Mouse (Mus musculus) C2C12 (cell line): ENCODE measurements at regions not wholly inside any gene's neighbourhood (a gene's known extent, or its start where the extent isn't known, plus 50 kb on each side); places are given as distances from the start of the nearest gene placed in this dataset.

ENCODE experiments used
- H3K27me3 ChIP-seq: one replicate; pipeline ENCODE4 v1.6.1; 2011; ENCODE audit not compliant: control insufficient read depth, insufficient read depth, insufficient read length
- H3K36me3 ChIP-seq: one replicate; pipeline ENCODE4 v1.6.1; 2011; ENCODE audit not compliant: control insufficient read depth, insufficient read depth
- H3K4me3 ChIP-seq: one replicate; pipeline ENCODE4 v1.5.1; 2011; ENCODE audit warnings: mild to moderate bottlenecking, control low read depth; ENCODE audit not compliant: poor library complexity, insufficient read depth, severe bottlenecking
- H3K79me2 ChIP-seq: one replicate; pipeline ENCODE4 v1.6.1; 2011; ENCODE audit not compliant: control insufficient read depth, insufficient read depth
- H3K79me3 ChIP-seq: one replicate; pipeline ENCODE4 v1.6.1; 2011; ENCODE audit warnings: low read depth, control low read depth
- H3ac ChIP-seq: one replicate; pipeline ENCODE3; 2011; ENCODE audit warnings: low read depth; ENCODE audit not compliant: control insufficient read depth, insufficient read length
- CEBPB ChIP-seq: IDR thresholded peaks from one replicate; pipeline ENCODE4 v1.6.1; 2011; ENCODE audit warnings: low read depth, mild to moderate bottlenecking, control low read depth, moderate library complexity
- CTCF ChIP-seq: IDR thresholded peaks from one replicate; pipeline ENCODE4 v1.5.1; 2011; ENCODE audit not compliant: control insufficient read depth, insufficient read depth, insufficient read length
- FOSL1 ChIP-seq: IDR thresholded peaks from one replicate; pipeline ENCODE4 v1.8.0; 2011; ENCODE audit warnings: mild to moderate bottlenecking, low read length; ENCODE audit not compliant: poor library complexity, insufficient read depth, severe bottlenecking
- MAX ChIP-seq: IDR thresholded peaks from one replicate; pipeline ENCODE4 v1.6.1; 2011; ENCODE audit warnings: mild to moderate bottlenecking, control low read depth
- MYOD1 ChIP-seq: IDR thresholded peaks from one replicate; pipeline ENCODE4 v1.6.1; 2011; ENCODE audit warnings: low read depth; ENCODE audit not compliant: control insufficient read depth, insufficient read length
- MYOG ChIP-seq: IDR thresholded peaks from one replicate; pipeline ENCODE4 v1.6.1; 2011; ENCODE audit not compliant: control insufficient read depth, insufficient read length; ENCODE audit errors: extremely low read depth
- USF1 ChIP-seq: IDR thresholded peaks from one replicate; pipeline ENCODE4 v1.6.1; 2011; ENCODE audit warnings: low read depth, mild to moderate bottlenecking, control low read depth, moderate library complexity

- Histone ChIP-seq H3K79me3 (no peaks in the 10 kb centered on the region), H3K27me3 (no peaks in the 10 kb centered on the region), H3K4me3 (no peak overlapping the region), H3K36me3 (no peaks in the 10 kb centered on the region), H3ac (no peak overlapping the region), H3K79me2 (no peaks in the 10 kb centered on the region)
- TF ChIP-seq MYOD1 (no peak), MYOG (no peak), CEBPB (no peak), FOSL1 (no peak), USF1 (no peak), CTCF (no peak), MAX (no peak)
Observed at GRCm38 (mm10) chr8:44812360-44812759, 122.9 kb upstream of the Fat1 start.

DNA sequence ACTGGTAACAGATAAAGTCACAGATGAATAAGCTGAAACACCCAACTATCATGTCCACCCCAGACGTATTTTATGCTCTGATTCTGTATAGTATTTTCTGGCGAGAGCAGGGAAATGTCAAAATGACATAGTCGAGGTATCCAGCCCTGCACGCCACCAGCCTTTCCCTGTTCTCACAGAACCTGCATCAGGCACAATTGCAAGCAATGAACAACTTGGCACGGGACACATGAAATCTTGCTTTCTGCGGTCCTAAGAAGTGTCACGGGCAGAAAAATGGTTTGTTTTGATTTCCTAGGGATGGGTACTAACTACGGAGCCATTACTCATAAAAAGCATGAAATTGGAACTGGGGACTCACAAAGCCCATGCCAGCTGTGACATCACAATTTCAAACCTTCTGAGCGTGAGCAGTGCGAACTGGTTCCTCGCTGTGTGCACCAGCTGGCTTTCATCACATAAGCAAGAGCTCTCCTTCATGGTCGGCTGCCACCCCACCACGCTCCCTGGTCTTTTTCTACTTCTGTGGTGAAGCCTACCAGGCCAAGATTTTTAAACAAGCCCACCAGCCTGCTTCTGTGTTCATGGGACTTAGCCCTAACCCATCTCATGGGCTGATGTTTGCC lies 117.6 kb upstream of the Fat1 start:
- Histone ChIP-seq H3K36me3 (no peaks in the 10 kb centered on the region), H3K27me3 (no peaks in the 10 kb centered on the region), H3ac (no peak overlapping the region), H3K4me3 (no peak overlapping the region), H3K79me2 (no peaks in the 10 kb centered on the region), H3K79me3 (no peaks in the 10 kb centered on the region)
- no peak for TF ChIP-seq CEBPB
- no peak for TF ChIP-seq MYOD1
- TF ChIP-seq FOSL1, result no peak
- no peak for TF ChIP-seq MYOG
- TF ChIP-seq CTCF, result no peak
- TF ChIP-seq MAX, result no peak
- no peak for TF ChIP-seq USF1

DNA sequence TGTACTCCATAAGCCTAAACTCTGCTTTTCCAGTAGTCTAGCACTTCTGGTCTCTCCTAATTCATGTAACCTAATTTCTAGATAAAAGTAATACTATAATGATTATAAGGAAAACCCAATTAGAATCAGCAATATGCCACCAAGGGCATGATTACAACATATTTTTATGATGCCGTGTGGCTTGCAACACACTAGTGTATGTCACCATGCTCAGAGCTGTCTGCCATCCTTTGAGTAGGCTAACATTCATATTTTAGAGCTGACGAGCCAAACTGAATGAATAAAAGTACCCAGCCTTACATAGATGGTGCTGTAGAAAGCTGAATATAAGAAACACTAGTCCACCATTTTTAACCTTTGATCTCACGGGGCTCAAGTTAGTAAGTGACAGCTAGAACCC lies 116.0 kb upstream of the Fat1 start:
- H3K4me3 ChIP-seq, result no peak overlapping the region
- TF ChIP-seq CEBPB, result no peak
- TF ChIP-seq USF1, result no peak
- TF ChIP-seq CTCF, result no peak
- TF ChIP-seq MAX, result no peak
- no peak for TF ChIP-seq FOSL1
- no peak for TF ChIP-seq MYOD1
- TF ChIP-seq MYOG, result no peak
- H3ac ChIP-seq, result no peak overlapping the region
- H3K79me3 ChIP-seq, result no peaks in the 10 kb centered on the region
- no peaks in the 10 kb centered on the region for H3K27me3 ChIP-seq
- H3K79me2 ChIP-seq, result no peaks in the 10 kb centered on the region
- no peaks in the 10 kb centered on the region for H3K36me3 ChIP-seq

DNA sequence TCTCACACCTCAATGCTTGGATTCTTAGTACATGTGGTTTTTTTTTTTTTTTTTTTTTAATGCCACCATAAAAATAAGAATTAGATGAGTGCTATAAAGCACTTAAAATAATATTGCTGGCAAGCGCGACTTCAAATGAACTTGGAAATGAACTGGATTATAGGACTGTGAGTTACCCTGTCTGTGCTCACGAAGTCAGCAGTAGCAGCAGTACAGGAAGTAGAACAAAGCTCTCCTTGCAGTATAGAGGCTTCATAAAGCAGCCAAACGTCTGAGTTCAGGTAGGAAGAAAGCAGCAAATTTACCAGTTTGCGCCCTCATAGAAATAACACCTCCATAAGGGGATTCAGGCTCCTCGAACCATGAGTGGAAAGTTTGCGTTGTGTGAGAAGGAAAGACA lies 115.6 kb upstream of the Fat1 start:
- Histone ChIP-seq H3K79me2 (no peaks in the 10 kb centered on the region), H3K27me3 (no peaks in the 10 kb centered on the region), H3K79me3 (no peaks in the 10 kb centered on the region), H3K36me3 (no peaks in the 10 kb centered on the region), H3K4me3 (no peak overlapping the region), H3ac (no peak overlapping the region)
- no peak for TF ChIP-seq MYOD1
- no peak for TF ChIP-seq CEBPB
- TF ChIP-seq CTCF, result no peak
- TF ChIP-seq MAX, result no peak

DNA sequence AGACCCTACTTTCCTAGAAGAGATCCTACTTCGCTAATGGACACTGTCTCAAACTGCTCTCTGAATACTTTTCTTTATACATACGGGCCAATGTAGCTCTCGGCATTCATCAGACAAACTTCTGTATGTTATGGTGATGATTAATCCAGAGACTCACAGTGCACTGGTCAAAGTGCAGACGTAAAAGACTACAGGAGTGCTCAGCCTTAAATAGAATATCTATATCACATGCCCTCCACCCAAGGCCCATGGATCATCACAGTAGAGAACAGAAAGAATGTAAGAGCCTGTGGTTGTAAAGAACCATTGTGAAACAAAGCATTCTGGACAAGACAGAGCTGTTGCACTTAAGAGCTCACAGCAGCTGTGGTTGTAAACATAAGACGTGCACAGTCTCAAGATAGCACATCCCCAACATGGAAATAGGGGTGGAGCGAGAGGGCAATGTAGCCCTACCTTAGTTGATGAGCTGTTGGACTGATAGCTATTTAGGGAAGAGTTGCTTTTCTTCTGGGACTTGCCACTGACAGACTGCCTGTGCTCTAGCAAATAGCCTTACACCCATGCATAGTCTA lies 110.0 kb upstream of the Fat1 start:
- H3K4me3 ChIP-seq, result no peak overlapping the region
- H3K27me3 ChIP-seq, result no peaks in the 10 kb centered on the region
- H3K79me3 ChIP-seq, result no peaks in the 10 kb centered on the region
- H3ac ChIP-seq, result no peak overlapping the region
- H3K79me2 ChIP-seq, result no peaks in the 10 kb centered on the region
- H3K36me3 ChIP-seq, result no peaks in the 10 kb centered on the region
- TF ChIP-seq MYOG, result no peak
- no peak for TF ChIP-seq MYOD1
- no peak for TF ChIP-seq FOSL1
- TF ChIP-seq CTCF, result no peak
- no peak for TF ChIP-seq MAX
- TF ChIP-seq CEBPB, result no peak
- TF ChIP-seq USF1, result no peak

- no peaks in the 10 kb centered on the region for H3K79me3 ChIP-seq
- no peak overlapping the region for H3K4me3 ChIP-seq
- TF ChIP-seq MYOD1 (no peak), CTCF (no peak), USF1 (no peak), MAX (no peak), CEBPB (no peak)
- H3K27me3 ChIP-seq, result no peaks in the 10 kb centered on the region
- H3K36me3 ChIP-seq, result no peaks in the 10 kb centered on the region
- H3ac ChIP-seq, result no peak overlapping the region
- no peaks in the 10 kb centered on the region for H3K79me2 ChIP-seq
Observed at GRCm38 (mm10) chr8:44826936-44827335, 108.3 kb upstream of the Fat1 start.
